Comparison of ENCODE assay signal across 9 mouse cellular contexts in the genomic region with DNA sequence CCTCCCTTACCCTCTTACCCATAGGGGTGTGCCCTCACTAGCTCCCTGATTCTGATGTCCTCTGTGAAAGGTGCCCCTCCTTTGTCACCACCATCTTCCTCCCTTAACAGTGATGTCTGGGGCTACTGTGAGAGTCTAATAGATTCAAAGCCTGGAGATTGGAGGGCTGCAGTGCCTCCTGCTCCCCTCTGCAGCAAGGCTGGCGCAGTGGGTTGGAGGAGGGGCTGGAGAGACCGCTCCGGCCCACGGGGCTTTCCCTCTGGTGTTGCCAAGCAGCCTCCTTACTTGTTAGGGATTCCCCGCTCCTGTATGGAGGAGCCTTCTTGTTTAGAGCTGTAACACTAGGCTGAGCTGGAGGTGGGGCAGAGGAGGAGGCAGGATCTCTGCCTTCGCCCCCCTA. TPM values are rescaled to one million over a fixed set of nuclear protein-coding genes. Genes with fewer than 3 reads are reported as not detected.
DNase-seq lines count a peak whose midpoint lies in the region; ATAC-seq and TF ChIP-seq lines count a peak whose summit lies in the region.
"Had no signal": no experiment of that assay in that cellular context is flagged by ENCODE, and none has a peak within 500 bp of the region (broad histone marks: within the 10 kb centered on the region; RNA-seq: fewer than 3 reads in every experiment).

No protein-coding gene starts in this region.

- no peaks in the 10 kb centered on the region for H3K27me3 ChIP-seq in forebrain, embryonic 10.5 days (ENCODE audit: poor library complexity, severe bottlenecking)
- no peaks in the 10 kb centered on the region for H3K27me3 ChIP-seq in heart, adult 2 months (ENCODE audit: control insufficient read depth, insufficient read depth, low read length)

- H3K9me3 ChIP-seq in forebrain, embryonic 10.5 days = no peaks in the 10 kb centered on the region

- peak; percentile 49 to 56 for DNase-seq in layer of hippocampus, postnatal 10 days (ENCODE audit: low spot score in 2 of 2)
- DNase-seq in layer of hippocampus, postnatal 14 days (ENCODE audit: low spot score in 2 of 2) = no peak
- peak; percentile 44 for DNase-seq in forebrain, embryonic 10.5 days (ENCODE audit: extremely low spot score, low spot score)
- DNase-seq in left cerebral cortex, postnatal 4 days = peak; percentile 67
- peak; percentile 78 to 84 for DNase-seq in right cerebral cortex, postnatal 10 days (ENCODE audit: low spot score in 2 of 2)
- no peak for DNase-seq in heart, adult 2 months

- 37% methylated on average over 6 of the region's 6 CpGs for WGBS in forebrain, embryonic 10.5 days
- 45% methylated on average over 6 of the region's 6 CpGs for WGBS in heart, adult 2 months

- intact Hi-C loops in left cerebral cortex, postnatal 4 days (cut with DNase I) = no loop called here
- intact Hi-C loops in heart, adult 2 months (cut with DNase I) = no loop called here

- no peak for TF ChIP-seq EP300 in heart, adult 2 months (IDR thresholded peaks at IDR 0.05; ENCODE audit: insufficient read depth, low read depth, low read length)

- ATAC-seq in megakaryocyte progenitor cell, adult 5-6 weeks (replicated peaks; ENCODE audit: poor library complexity) = no peak
- no peak for ATAC-seq in activated CD4-positive, CD25-positive, alpha-beta regulatory T cell, adult 4 months
- ATAC-seq: lung, postnatal 0 days had no signal

- H3K36me3 ChIP-seq in forebrain, embryonic 10.5 days (replicated peaks) = peaks cover 35% of the 10 kb centered on the region
- H3K36me3 ChIP-seq in heart, adult 2 months (ENCODE audit: control insufficient read depth, insufficient read depth, low read length) = no peaks in the 10 kb centered on the region

- H3K9ac ChIP-seq in heart, adult 2 months (ENCODE audit: low read depth, low read length) = no peak overlapping the region

- no peaks in the 10 kb centered on the region for H3K79me2 ChIP-seq in heart, adult 2 months (replicated peaks; ENCODE audit: control insufficient read depth, insufficient read depth, low read length)

- no peak for TF ChIP-seq POLR2A in heart, adult 2 months (IDR thresholded peaks at IDR 0.05; ENCODE audit: insufficient read depth, low read depth, low read length)

- H3K4me1 ChIP-seq in forebrain, embryonic 10.5 days = peaks cover 55% of the 10 kb centered on the region
- peaks cover 2% of the 10 kb centered on the region; the same call in 1 of the 2 replicates for H3K4me1 ChIP-seq in heart, adult 2 months (ENCODE audit: control insufficient read depth, insufficient read depth, low read length)

- no peak for TF ChIP-seq CTCF in heart, adult 2 months (IDR thresholded peaks at IDR 0.05)

- H3K4me3 ChIP-seq in forebrain, embryonic 10.5 days = no peak overlapping the region
- no peak overlapping the region for H3K4me3 ChIP-seq in heart, adult 2 months

- peak overlapping the region; percentile 26; the same call in 1 of the 2 replicates for H3K27ac ChIP-seq in forebrain, embryonic 10.5 days
- no peak overlapping the region for H3K27ac ChIP-seq in heart, adult 2 months

RNA-seq across cellular contexts. Expression of gene Igsf9b, which starts 9.6 kb away (rescaled TPM):
- total RNA-seq in layer of hippocampus, postnatal 10 days (2021) = 10 to 100 TPM; 72.4 to 80.8 TPM
- 10 to 100 TPM; 54.8 to 69.7 TPM for total RNA-seq in layer of hippocampus, postnatal 14 days (2021)
- polyA plus RNA-seq in forebrain, embryonic 10.5 days (2016; fragmentation: Nextera tagmentation; extraction: Ambion mirVana) = 6.3 and 6.8 TPM in 2 replicates
- 10 to 100 TPM; 38.0 to 41.0 TPM for total RNA-seq in left cerebral cortex, postnatal 4 days (2021)
- total RNA-seq in heart, adult 2 months (2021) = 1 to 10 TPM; 4.5 to 5.3 TPM
- 1.7 and 2.3 TPM in 2 replicates for polyA plus RNA-seq in heart, adult 2 months (2012; rRNA removed)
- 0.10 TPM in 1 of 2 replicates, not detected in the other for total RNA-seq in megakaryocyte progenitor cell, adult 5-6 weeks (2015)
- total RNA-seq in megakaryocyte progenitor cell, adult 5-6 weeks (2017) = 0.03 TPM in 1 of 2 replicates, not detected in the other
- 1 to 10 TPM; 1.3 TPM for polyA plus RNA-seq in activated CD4-positive, CD25-positive, alpha-beta regulatory T cell, adult 4 months (2017; shearing (Covaris generic))

Comparison
In these comparisons a context has a peak if more than half of its experiments do, and no peak if none do; other contexts are left out.
1. DNase-seq: peak in layer of hippocampus, postnatal 10 days (2 of 2), forebrain, embryonic 10.5 days (single experiment), left cerebral cortex, postnatal 4 days (single experiment) and right cerebral cortex, postnatal 10 days (2 of 2); none in layer of hippocampus, postnatal 14 days (0 of 2) and heart, adult 2 months (0 of 2).
2. RNA of gene Igsf9b, which starts 9.6 kb away (total RNA-seq): 72.4 to 80.8 TPM in layer of hippocampus, postnatal 10 days, 54.8 to 69.7 TPM in layer of hippocampus, postnatal 14 days and 38.0 to 41.0 TPM in left cerebral cortex, postnatal 4 days; 4.5 to 5.3 TPM in heart, adult 2 months and 0.03 to 0.10 TPM in megakaryocyte progenitor cell, adult 5-6 weeks; every median in the first group is over 4 times any median in the second.